Mouse (Mus musculus): ENCODE data around the gene Cdc42.

DNA sequence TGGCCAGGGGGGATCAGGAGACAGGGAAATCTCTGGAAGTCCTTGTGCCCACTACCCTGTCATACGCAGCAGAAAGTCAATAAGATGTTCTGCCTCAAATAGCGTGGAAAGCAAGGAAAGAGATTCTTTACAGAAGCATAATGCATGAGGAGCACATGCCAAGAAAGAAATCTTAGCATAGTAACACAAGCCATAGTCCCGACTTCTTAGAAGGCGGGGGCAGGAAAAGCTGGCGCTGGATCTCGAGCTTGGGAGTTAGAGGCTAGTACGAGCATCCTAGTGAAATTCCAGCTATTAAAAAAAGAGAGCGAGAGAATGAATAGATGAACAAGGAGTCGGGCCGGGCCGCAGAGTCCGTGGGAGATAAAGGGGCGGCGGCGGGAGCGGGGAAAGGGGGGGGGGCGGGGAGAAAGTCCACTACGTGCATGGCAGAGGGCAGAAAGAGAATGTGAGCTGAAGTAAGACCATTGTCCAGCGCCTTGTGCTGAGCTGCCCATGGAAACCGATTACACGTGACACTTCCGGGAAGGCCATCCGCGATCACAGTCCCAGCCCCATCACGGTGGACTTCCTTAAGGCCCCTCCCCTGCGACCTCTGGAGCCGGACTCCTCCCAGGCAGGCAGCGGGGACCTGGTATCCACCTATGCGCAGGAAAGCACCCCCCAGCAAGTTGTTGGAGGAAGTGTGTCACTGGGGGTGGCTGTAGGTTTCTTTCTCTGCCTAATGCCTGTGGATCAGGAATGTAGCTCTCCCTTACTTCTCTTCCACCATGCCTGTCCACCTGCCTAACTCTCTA lies 12.6 kb upstream of the Cdc42 start:
- TF ChIP-seq CTCF (IDR thresholded peaks at IDR 0.05; ENCODE audit: low read depth) = no peak
- no peak for TF ChIP-seq EP300 (IDR thresholded peaks at IDR 0.05; ENCODE audit: low read depth)

Measured in liver, embryonic 14.5 days (tissue).